Mouse (Mus musculus): ENCODE data around the gene Amph. TPM values are rescaled to one million over a fixed set of nuclear protein-coding genes. Genes with fewer than 3 reads are reported as not detected.
A peak's percentile ranks its signal among the peaks of the same experiment; 100 is the strongest.
"Not testable (repeated sequence)": the region's sequence is repeated elsewhere in the genome, so short reads cannot be mapped to it uniquely, and the experiment has no call there.

Amph gene
- 3.3 and 3.7 TPM in 2 replicates for polyA plus RNA-seq (2014; fragmentation: Nextera tagmentation; extraction: Ambion mirVana)

- H3K4me3 ChIP-seq (ENCODE audit: low read depth, low read length) = peak within 1 kb of the TSS; percentile 74
- 0 out of 2 replicates have a peak, but pooled peaks cover 3% of the 10 kb centered on the region for H3K4me1 ChIP-seq (ENCODE audit: control insufficient read depth, insufficient read depth, low read length)
- WGBS = under 1% methylated on average over 61 of the region's 70 CpGs
- no peaks in the 10 kb centered on the region for H3K36me3 ChIP-seq (ENCODE audit: control insufficient read depth, insufficient read depth, low read length)
- no peak within 1 kb of the TSS for H3K27ac ChIP-seq (replicated peaks; ENCODE audit: low read depth, low read length)
- H3K4me2 ChIP-seq (ENCODE audit: low read depth, low read length) = peak within 1 kb of the TSS; percentile 98
- DNase-seq (ENCODE audit: low spot score) (peak; percentile 87), ATAC-seq (ENCODE audit: low read depth) (peak; percentile 97)
- H3K9ac ChIP-seq (ENCODE audit: low read depth, low read length) = peak within 1 kb of the TSS; percentile 71
- no peaks in the 10 kb centered on the region for H3K9me3 ChIP-seq (ENCODE audit: control insufficient read depth, low read length)
- peaks cover 21% of the 10 kb centered on the region for H3K27me3 ChIP-seq (replicated peaks; ENCODE audit: control insufficient read depth, insufficient read depth, low read length)
Measured at GRCm38 (mm10) chr13:18948171-18949028, at the start of gene Amph. TSS of gene Amph (plus strand) at chr13:18948205.

- H3K4me2 ChIP-seq (ENCODE audit: low read depth, low read length) = no peak overlapping the region
- DNase-seq (ENCODE audit: low spot score) (no peak), ATAC-seq (ENCODE audit: low read depth) (no peak)
- no peak overlapping the region for H3K9ac ChIP-seq (ENCODE audit: low read depth, low read length)
- no peaks in the 10 kb centered on the region for H3K27me3 ChIP-seq (replicated peaks; ENCODE audit: control insufficient read depth, insufficient read depth, low read length)
- H3K27ac ChIP-seq (replicated peaks; ENCODE audit: low read depth, low read length) = no peak overlapping the region
- no peaks in the 10 kb centered on the region for H3K9me3 ChIP-seq (ENCODE audit: control insufficient read depth, low read length)
- no peak overlapping the region for H3K4me3 ChIP-seq (ENCODE audit: low read depth, low read length)
- WGBS = 77% methylated on average over 6 of the region's 6 CpGs
- no peaks in the 10 kb centered on the region for H3K36me3 ChIP-seq (ENCODE audit: control insufficient read depth, insufficient read depth, low read length)
- H3K4me1 ChIP-seq (ENCODE audit: control insufficient read depth, insufficient read depth, low read length) = no peaks in the 10 kb centered on the region
Measured at GRCm38 (mm10) chr13:18903623-18904022, 44.4 kb upstream of the Amph start.

GRCm38 (mm10) chr13:18914774-18915173 is 33.2 kb upstream of the Amph start:
- no peaks in the 10 kb centered on the region for H3K36me3 ChIP-seq (ENCODE audit: control insufficient read depth, insufficient read depth, low read length)
- ATAC-seq (ENCODE audit: low read depth) = no peak
- DNase-seq (ENCODE audit: low spot score) = no peak
- WGBS = 82% methylated on average over 4 of the region's 4 CpGs
- no peaks in the 10 kb centered on the region for H3K9me3 ChIP-seq (ENCODE audit: control insufficient read depth, low read length)
- no peaks in the 10 kb centered on the region for H3K27me3 ChIP-seq (replicated peaks; ENCODE audit: control insufficient read depth, insufficient read depth, low read length)
- H3K4me1 ChIP-seq (ENCODE audit: control insufficient read depth, insufficient read depth, low read length) = no peaks in the 10 kb centered on the region
- no peak overlapping the region for H3K4me3 ChIP-seq (ENCODE audit: low read depth, low read length)
- H3K9ac ChIP-seq (ENCODE audit: low read depth, low read length) = no peak overlapping the region
- no peak overlapping the region for H3K4me2 ChIP-seq (ENCODE audit: low read depth, low read length)
- H3K27ac ChIP-seq (replicated peaks; ENCODE audit: low read depth, low read length) = no peak overlapping the region

GRCm38 (mm10) chr13:18933191-18933590 is 14.8 kb upstream of the Amph start:
- 50% methylated on average over 1 of the region's 2 CpGs for WGBS
- not testable (repeated sequence) for H3K27me3 ChIP-seq (replicated peaks; ENCODE audit: control insufficient read depth, insufficient read depth, low read length); ATAC-seq (ENCODE audit: low read depth); H3K4me1 ChIP-seq (ENCODE audit: control insufficient read depth, insufficient read depth, low read length); H3K4me3 ChIP-seq (ENCODE audit: low read depth, low read length); H3K9me3 ChIP-seq (ENCODE audit: control insufficient read depth, low read length); H3K36me3 ChIP-seq (ENCODE audit: control insufficient read depth, insufficient read depth, low read length); H3K4me2 ChIP-seq (ENCODE audit: low read depth, low read length); DNase-seq (ENCODE audit: low spot score); H3K27ac ChIP-seq (replicated peaks; ENCODE audit: low read depth, low read length); H3K9ac ChIP-seq (ENCODE audit: low read depth, low read length)

DNA sequence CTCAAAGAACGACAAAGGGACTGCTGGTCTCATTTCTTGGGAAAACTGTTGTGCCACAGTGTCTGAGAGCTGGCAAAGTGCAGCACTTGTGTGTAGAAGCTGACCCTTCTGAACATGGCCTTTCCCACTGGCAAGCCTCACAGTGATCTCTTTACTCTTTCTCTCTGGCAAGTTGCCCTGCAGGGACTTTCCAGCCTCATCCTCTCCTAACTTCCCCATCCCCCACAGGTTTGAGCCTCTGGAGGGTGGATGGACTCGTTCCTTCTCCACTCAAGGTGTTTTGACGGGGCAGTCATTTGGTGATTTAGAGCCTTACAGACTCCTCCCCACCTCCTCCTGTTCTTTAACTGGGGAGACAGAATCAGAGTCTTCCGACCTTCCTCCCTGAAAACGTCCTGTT is 319 bp upstream of the Amph start:
- 16% methylated on average over 5 of the region's 5 CpGs for WGBS

DNA sequence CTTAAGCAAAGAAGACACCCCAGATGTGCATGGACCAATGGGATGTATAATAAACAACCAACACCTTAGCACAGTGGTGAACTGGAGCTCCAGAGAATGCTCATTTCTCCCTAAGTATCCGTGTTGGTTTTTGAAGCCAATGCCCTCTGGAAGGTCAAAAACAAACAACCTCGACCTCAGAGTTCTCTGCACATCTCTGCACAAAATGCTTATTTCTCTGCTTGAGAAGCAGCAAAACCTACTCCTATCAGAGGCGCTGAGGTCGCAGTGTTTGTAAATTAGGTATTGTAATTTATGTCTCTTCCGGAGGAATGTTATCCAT is 985 bp downstream of the Amph start:
- Histone ChIP-seq H3K36me3 (ENCODE audit: control insufficient read depth, insufficient read depth, low read length) (no peaks in the 10 kb centered on the region), H3K4me3 (ENCODE audit: low read depth, low read length) (peak overlapping the region; percentile 74), H3K4me1 (ENCODE audit: control insufficient read depth, insufficient read depth, low read length) (0 out of 2 replicates have a peak, but pooled peaks cover 3% of the 10 kb centered on the region), H3K9ac (ENCODE audit: low read depth, low read length) (no peak overlapping the region), H3K27me3 (replicated peaks; ENCODE audit: control insufficient read depth, insufficient read depth, low read length) (peaks cover 21% of the 10 kb centered on the region), H3K9me3 (ENCODE audit: control insufficient read depth, low read length) (no peaks in the 10 kb centered on the region), H3K4me2 (ENCODE audit: low read depth, low read length) (peak overlapping the region; percentile 98), H3K27ac (replicated peaks; ENCODE audit: low read depth, low read length) (no peak overlapping the region)
- DNase-seq (ENCODE audit: low spot score) (no peak), ATAC-seq (ENCODE audit: low read depth) (no peak)
- WGBS = 13% methylated on average over 5 of the region's 5 CpGs

More for the DNA sequence above, 319 bp upstream of the Amph start:
- H3K36me3 ChIP-seq (ENCODE audit: control insufficient read depth, insufficient read depth, low read length) = no peaks in the 10 kb centered on the region
- H3K4me2 ChIP-seq (ENCODE audit: low read depth, low read length) = peak overlapping the region; percentile 98
- DNase-seq (ENCODE audit: low spot score) (no peak), ATAC-seq (ENCODE audit: low read depth) (no peak)
- 0 out of 2 replicates have a peak, but pooled peaks cover 3% of the 10 kb centered on the region for H3K4me1 ChIP-seq (ENCODE audit: control insufficient read depth, insufficient read depth, low read length)
- H3K9ac ChIP-seq (ENCODE audit: low read depth, low read length) = no peak overlapping the region
- peaks cover 21% of the 10 kb centered on the region for H3K27me3 ChIP-seq (replicated peaks; ENCODE audit: control insufficient read depth, insufficient read depth, low read length)
- no peak overlapping the region for H3K27ac ChIP-seq (replicated peaks; ENCODE audit: low read depth, low read length)
- peak overlapping the region; percentile 74 for H3K4me3 ChIP-seq (ENCODE audit: low read depth, low read length)
- H3K9me3 ChIP-seq (ENCODE audit: control insufficient read depth, low read length) = no peaks in the 10 kb centered on the region

DNA sequence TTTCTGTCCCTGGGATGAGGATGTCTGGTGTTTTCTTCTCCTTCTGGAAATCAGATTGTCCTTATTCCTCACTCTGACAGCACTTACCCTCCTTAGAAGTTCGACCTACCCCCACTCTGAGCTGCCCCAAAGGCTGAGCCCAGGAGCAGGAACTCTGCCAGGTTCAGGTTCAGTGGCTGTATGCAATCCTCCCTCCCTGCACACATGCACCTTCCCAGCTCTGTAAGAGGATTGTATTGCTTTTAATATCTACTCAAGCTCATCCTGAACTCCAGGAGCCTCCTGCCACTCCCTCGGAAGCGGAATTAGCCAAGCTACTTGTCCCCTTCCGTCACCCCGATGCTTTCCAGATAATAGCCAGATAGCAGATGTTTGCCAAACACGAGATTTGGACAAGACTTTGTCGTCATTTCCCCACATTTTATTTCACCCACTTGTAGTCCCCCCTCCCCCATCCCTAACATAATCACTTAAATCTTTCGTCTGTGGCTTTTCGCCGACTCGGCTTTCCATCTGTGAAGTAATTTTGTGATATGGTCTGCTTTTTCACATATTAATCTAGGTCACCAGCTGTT is 1.7 kb downstream of the Amph start:
- H3K4me2 ChIP-seq (ENCODE audit: low read depth, low read length) = peak overlapping the region; percentile 98; the same call in 1 of the 2 replicates
- DNase-seq (ENCODE audit: low spot score) = no peak
- H3K27me3 ChIP-seq (replicated peaks; ENCODE audit: control insufficient read depth, insufficient read depth, low read length) = peaks cover 21% of the 10 kb centered on the region
- H3K36me3 ChIP-seq (ENCODE audit: control insufficient read depth, insufficient read depth, low read length) = no peaks in the 10 kb centered on the region
- H3K9me3 ChIP-seq (ENCODE audit: control insufficient read depth, low read length) = no peaks in the 10 kb centered on the region
- no peak overlapping the region for H3K4me3 ChIP-seq (ENCODE audit: low read depth, low read length)
- H3K4me1 ChIP-seq (ENCODE audit: control insufficient read depth, insufficient read depth, low read length) = 0 out of 2 replicates have a peak, but pooled peaks cover 3% of the 10 kb centered on the region
- H3K9ac ChIP-seq (ENCODE audit: low read depth, low read length) = no peak overlapping the region
- no peak overlapping the region for H3K27ac ChIP-seq (replicated peaks; ENCODE audit: low read depth, low read length)
- 44% methylated on average over 11 of the region's 11 CpGs for WGBS
- ATAC-seq (ENCODE audit: low read depth) = no peak

DNA sequence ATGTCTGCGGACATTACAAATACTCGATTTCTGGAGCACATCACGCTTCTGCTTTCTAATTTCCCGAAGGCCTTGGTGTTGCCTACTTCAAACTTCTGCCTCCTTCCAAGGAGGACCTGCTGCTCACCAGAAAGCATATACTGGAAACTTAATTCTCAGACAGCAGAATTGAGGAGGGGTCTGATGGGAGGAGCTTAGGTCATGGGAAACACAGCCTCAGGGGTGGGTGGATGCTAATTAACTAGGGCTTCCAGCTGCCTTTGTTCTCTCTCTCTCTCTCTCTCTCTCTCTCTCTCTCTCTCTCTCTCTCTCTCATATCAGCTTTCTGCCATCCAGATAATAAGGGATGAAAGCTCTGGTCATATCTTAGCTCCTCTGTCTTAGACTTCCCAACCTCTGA is 5.6 kb downstream of the Amph start:
- H3K4me1 ChIP-seq (ENCODE audit: control insufficient read depth, insufficient read depth, low read length) = no peaks in the 10 kb centered on the region
- no peak for DNase-seq (ENCODE audit: low spot score)
- no peak for ATAC-seq (ENCODE audit: low read depth)
- H3K9ac ChIP-seq (ENCODE audit: low read depth, low read length) = no peak overlapping the region
- H3K4me3 ChIP-seq (ENCODE audit: low read depth, low read length) = no peak overlapping the region
- 78% methylated on average over 4 of the region's 4 CpGs for WGBS
- peaks cover 16% of the 10 kb centered on the region for H3K27me3 ChIP-seq (replicated peaks; ENCODE audit: control insufficient read depth, insufficient read depth, low read length)
- no peaks in the 10 kb centered on the region for H3K9me3 ChIP-seq (ENCODE audit: control insufficient read depth, low read length)
- H3K27ac ChIP-seq (replicated peaks; ENCODE audit: low read depth, low read length) = no peak overlapping the region
- H3K4me2 ChIP-seq (ENCODE audit: low read depth, low read length) = no peak overlapping the region
- H3K36me3 ChIP-seq (ENCODE audit: control insufficient read depth, insufficient read depth, low read length) = no peaks in the 10 kb centered on the region
